Mouse (Mus musculus) B cell, adult 2 months (primary cell): Measurements from ENCODE around the gene Camk2n1.

Experiments
- DNase-seq, 2 experiments: peaks; one replicate each; pipeline ENCODE4 v3.0.0; 2022

The Camk2n1 gene

GRCm38 (mm10) chr4:138465446-138465845 lies 11.3 kb downstream of the Camk2n1 start:
- no peak for DNase-seq

GRCm38 (mm10) chr4:138466690-138467089 lies 12.6 kb downstream of the Camk2n1 start:
- DNase-seq, result no peak

- DNase-seq, result no peak
Observed at GRCm38 (mm10) chr4:138467451-138467850, 13.3 kb downstream of the Camk2n1 start.

- DNase-seq, result no peak
Observed at GRCm38 (mm10) chr4:138469080-138469479, 15.0 kb downstream of the Camk2n1 start.

- no peak for DNase-seq
Observed at GRCm38 (mm10) chr4:138471241-138471640, 17.1 kb downstream of the Camk2n1 start.

GRCm38 (mm10) chr4:138479595-138479994 lies 25.5 kb downstream of the Camk2n1 start:
- DNase-seq, result no peak

- DNase-seq, result no peak
Observed at GRCm38 (mm10) chr4:138480962-138481361, 26.8 kb downstream of the Camk2n1 start.

- DNase-seq, result no peak
Observed at GRCm38 (mm10) chr4:138482721-138483120, 28.6 kb downstream of the Camk2n1 start.

GRCm38 (mm10) chr4:138488241-138488640 lies 34.1 kb downstream of the Camk2n1 start:
- no peak for DNase-seq

- DNase-seq, result no peak
Observed at GRCm38 (mm10) chr4:138491088-138491487, 37.0 kb downstream of the Camk2n1 start.

GRCm38 (mm10) chr4:138493161-138494001 lies 39.3 kb downstream of the Camk2n1 start:
- DNase-seq, result peak in 1 of 2 experiments; percentile 5

- no peak for DNase-seq
Observed at GRCm38 (mm10) chr4:138494905-138495304, 40.8 kb downstream of the Camk2n1 start.

- no peak for DNase-seq
Observed at GRCm38 (mm10) chr4:138495775-138496174, 41.7 kb downstream of the Camk2n1 start.

GRCm38 (mm10) chr4:138496746-138497520 lies 42.8 kb downstream of the Camk2n1 start:
- DNase-seq, result no peak

- no peak for DNase-seq
Observed at GRCm38 (mm10) chr4:138499856-138500645, 45.9 kb downstream of the Camk2n1 start.

GRCm38 (mm10) chr4:138501048-138501447 lies 46.9 kb downstream of the Camk2n1 start:
- DNase-seq, result no peak

GRCm38 (mm10) chr4:138504632-138505101 lies 50.6 kb downstream of the Camk2n1 start:
- DNase-seq, result no peak

GRCm38 (mm10) chr4:138505171-138505870 lies 51.2 kb downstream of the Camk2n1 start:
- DNase-seq, result peak; percentile 4 to 10

GRCm38 (mm10) chr4:138507903-138508302 lies 53.8 kb downstream of the Camk2n1 start:
- DNase-seq, result no peak
